Mouse (Mus musculus): Measurements from ENCODE around the gene Thap7. TPM values are rescaled to one million over a fixed set of nuclear protein-coding genes. Genes with fewer than 3 reads are reported as not detected.
"Not testable (repeated sequence)": the region's sequence is repeated elsewhere in the genome, so short reads cannot be mapped to it uniquely, and the experiment has no call there.

The Thap7 gene
- polyA plus RNA-seq, 1 experiment from 2014 or later = 66.6 TPM

GRCm38 (mm10) chr16:17557947-17558480 is 27.1 kb upstream of the Thap7 start:
- H3K4me2 ChIP-seq (replicated peaks) = no peak overlapping the region
- H3K9ac ChIP-seq = no peak overlapping the region
- no peak for ATAC-seq (ENCODE audit: insufficient number of reproducible peaks, insufficient read depth, low FRiP score, low TSS enrichment)
- WGBS = 2% methylated on average over 5 of the region's 5 CpGs
- H3K4me3 ChIP-seq = no peak overlapping the region
- H3K36me3 ChIP-seq = no peaks in the 10 kb centered on the region
- H3K9me3 ChIP-seq = no peaks in the 10 kb centered on the region
- peaks cover 48% of the 10 kb centered on the region for H3K4me1 ChIP-seq
- peaks cover 18% of the 10 kb centered on the region for H3K27me3 ChIP-seq
- H3K27ac ChIP-seq = no peak overlapping the region

- Histone ChIP-seq H3K27me3 (peaks cover 11% of the 10 kb centered on the region), H3K27ac (no peak overlapping the region), H3K4me1 (peaks cover 44% of the 10 kb centered on the region), H3K9me3 (no peaks in the 10 kb centered on the region), H3K4me2 (replicated peaks) (no peak overlapping the region), H3K4me3 (no peak overlapping the region), H3K36me3 (no peaks in the 10 kb centered on the region), H3K9ac (no peak overlapping the region)
- 57% methylated on average over 4 of the region's 4 CpGs for WGBS
- ATAC-seq (ENCODE audit: insufficient number of reproducible peaks, insufficient read depth, low FRiP score, low TSS enrichment) = no peak
Observed at GRCm38 (mm10) chr16:17556907-17557306, 26.0 kb upstream of the Thap7 start.

- H3K9me3 ChIP-seq = no peaks in the 10 kb centered on the region
- no peak overlapping the region for H3K27ac ChIP-seq
- H3K27me3 ChIP-seq = peaks cover 11% of the 10 kb centered on the region
- H3K36me3 ChIP-seq = no peaks in the 10 kb centered on the region
- 79% methylated on average over 4 of the region's 4 CpGs for WGBS
- H3K4me3 ChIP-seq = no peak overlapping the region
- no peak overlapping the region for H3K9ac ChIP-seq
- ATAC-seq (ENCODE audit: insufficient number of reproducible peaks, insufficient read depth, low FRiP score, low TSS enrichment) = no peak
- peaks cover 37% of the 10 kb centered on the region for H3K4me1 ChIP-seq
- no peak overlapping the region for H3K4me2 ChIP-seq (replicated peaks)
Observed at GRCm38 (mm10) chr16:17556180-17556579, 25.2 kb upstream of the Thap7 start.

- 19% methylated on average over 4 of the region's 4 CpGs for WGBS
- not testable (repeated sequence) for ATAC-seq (ENCODE audit: insufficient number of reproducible peaks, insufficient read depth, low FRiP score, low TSS enrichment); H3K9me3 ChIP-seq; H3K9ac ChIP-seq; H3K27me3 ChIP-seq; H3K4me3 ChIP-seq; H3K36me3 ChIP-seq
- H3K4me1 ChIP-seq = peaks cover 30% of the 10 kb centered on the region
- H3K27ac ChIP-seq = peak overlapping the region; percentile 71; the same call in 1 of the 2 replicates
- peak overlapping the region; percentile 40 for H3K4me2 ChIP-seq (replicated peaks)
Observed at GRCm38 (mm10) chr16:17554702-17555101, 23.8 kb upstream of the Thap7 start.

GRCm38 (mm10) chr16:17553910-17554685 is 23.2 kb upstream of the Thap7 start:
- Histone ChIP-seq H3K4me2 (replicated peaks) (peak overlapping the region; percentile 40), H3K9me3 (no peaks in the 10 kb centered on the region)
- WGBS = 11% methylated on average over 18 of the region's 18 CpGs

GRCm38 (mm10) chr16:17552837-17553236 is 21.9 kb upstream of the Thap7 start:
- Histone ChIP-seq H3K27me3 (no peaks in the 10 kb centered on the region), H3K36me3 (no peaks in the 10 kb centered on the region), H3K9ac (no peak overlapping the region), H3K4me3 (no peak overlapping the region), H3K27ac (no peak overlapping the region), H3K4me2 (replicated peaks) (no peak overlapping the region), H3K9me3 (no peaks in the 10 kb centered on the region), H3K4me1 (peaks cover 17% of the 10 kb centered on the region)
- WGBS = 80% methylated on average over 7 of the region's 7 CpGs
- no peak for ATAC-seq (ENCODE audit: insufficient number of reproducible peaks, insufficient read depth, low FRiP score, low TSS enrichment)

More at GRCm38 (mm10) chr16:17553910-17554685, 23.2 kb upstream of the Thap7 start:
- ATAC-seq (ENCODE audit: insufficient number of reproducible peaks, insufficient read depth, low FRiP score, low TSS enrichment) = peak; percentile 90
- Histone ChIP-seq H3K9ac (no peak overlapping the region), H3K27me3 (no peaks in the 10 kb centered on the region), H3K4me1 (peaks cover 28% of the 10 kb centered on the region), H3K4me3 (peak overlapping the region; percentile 6; the same call in 1 of the 2 replicates), H3K36me3 (no peaks in the 10 kb centered on the region), H3K27ac (peak overlapping the region; percentile 71)

- Histone ChIP-seq H3K36me3 (no peaks in the 10 kb centered on the region), H3K4me1 (no peaks in the 10 kb centered on the region), H3K27me3 (0 out of 2 replicates have a peak, but pooled peaks cover 3% of the 10 kb centered on the region), H3K4me3 (no peak overlapping the region), H3K9ac (no peak overlapping the region), H3K9me3 (no peaks in the 10 kb centered on the region), H3K4me2 (replicated peaks) (no peak overlapping the region), H3K27ac (no peak overlapping the region)
- WGBS = 82% methylated on average over 2 of the region's 2 CpGs
- no peak for ATAC-seq (ENCODE audit: insufficient number of reproducible peaks, insufficient read depth, low FRiP score, low TSS enrichment)
Observed at GRCm38 (mm10) chr16:17542632-17543031, 11.7 kb upstream of the Thap7 start.

- ATAC-seq (ENCODE audit: insufficient number of reproducible peaks, insufficient read depth, low FRiP score, low TSS enrichment) = no peak
- Histone ChIP-seq H3K9me3 (no peaks in the 10 kb centered on the region), H3K4me2 (replicated peaks) (no peak overlapping the region), H3K27ac (no peak overlapping the region), H3K27me3 (0 out of 2 replicates have a peak, but pooled peaks cover 3% of the 10 kb centered on the region), H3K4me3 (no peak overlapping the region), H3K9ac (no peak overlapping the region), H3K4me1 (0 out of 2 replicates have a peak, but pooled peaks cover 4% of the 10 kb centered on the region), H3K36me3 (no peaks in the 10 kb centered on the region)
- WGBS = 85% methylated on average over 3 of the region's 3 CpGs
Observed at GRCm38 (mm10) chr16:17536584-17536983, 5.6 kb upstream of the Thap7 start.

- H3K9me3 ChIP-seq = no peaks in the 10 kb centered on the region
- WGBS = 70% methylated on average over 14 of the region's 14 CpGs
Observed at GRCm38 (mm10) chr16:17532676-17533329, 1.9 kb upstream of the Thap7 start.

GRCm38 (mm10) chr16:17532271-17532670 is 1.3 kb upstream of the Thap7 start:
- no peak for ATAC-seq (ENCODE audit: insufficient number of reproducible peaks, insufficient read depth, low FRiP score, low TSS enrichment)
- Histone ChIP-seq H3K27me3 (no peaks in the 10 kb centered on the region), H3K4me1 (peaks cover 18% of the 10 kb centered on the region), H3K36me3 (peaks cover 18% of the 10 kb centered on the region), H3K9me3 (no peaks in the 10 kb centered on the region), H3K4me3 (no peak overlapping the region), H3K9ac (no peak overlapping the region), H3K27ac (no peak overlapping the region), H3K4me2 (replicated peaks) (no peak overlapping the region)
- 74% methylated on average over 4 of the region's 4 CpGs for WGBS

More at GRCm38 (mm10) chr16:17532676-17533329, 1.9 kb upstream of the Thap7 start:
- no peak overlapping the region for H3K27ac ChIP-seq
- H3K36me3 ChIP-seq = peaks cover 13% of the 10 kb centered on the region
- ATAC-seq (ENCODE audit: insufficient number of reproducible peaks, insufficient read depth, low FRiP score, low TSS enrichment) = no peak
- no peak overlapping the region for H3K4me2 ChIP-seq (replicated peaks)
- H3K27me3 ChIP-seq = no peaks in the 10 kb centered on the region
- no peak overlapping the region for H3K9ac ChIP-seq
- H3K4me3 ChIP-seq = no peak overlapping the region
- H3K4me1 ChIP-seq = peaks cover 18% of the 10 kb centered on the region

GRCm38 (mm10) chr16:17529981-17530586 is 852 bp downstream of the Thap7 start:
- Histone ChIP-seq H3K27ac (peak overlapping the region; percentile 96), H3K4me3 (peak overlapping the region; percentile 68), H3K4me1 (peaks cover 18% of the 10 kb centered on the region), H3K36me3 (peaks cover 40% of the 10 kb centered on the region), H3K9me3 (no peaks in the 10 kb centered on the region), H3K9ac (peak overlapping the region; percentile 84), H3K4me2 (replicated peaks) (peak overlapping the region; percentile 88), H3K27me3 (no peaks in the 10 kb centered on the region)
- WGBS = 17% methylated on average over 17 of the region's 17 CpGs
- no peak for ATAC-seq (ENCODE audit: insufficient number of reproducible peaks, insufficient read depth, low FRiP score, low TSS enrichment)

All from embryonic facial prominence, embryonic 12.5 days (tissue).